Mouse (Mus musculus): ENCODE measurements around the gene Chgb. TPM values are rescaled to one million over a fixed set of nuclear protein-coding genes. Genes with fewer than 3 reads are reported as not detected.

Gene Chgb
- not detected for total RNA-seq (2023)

DNA sequence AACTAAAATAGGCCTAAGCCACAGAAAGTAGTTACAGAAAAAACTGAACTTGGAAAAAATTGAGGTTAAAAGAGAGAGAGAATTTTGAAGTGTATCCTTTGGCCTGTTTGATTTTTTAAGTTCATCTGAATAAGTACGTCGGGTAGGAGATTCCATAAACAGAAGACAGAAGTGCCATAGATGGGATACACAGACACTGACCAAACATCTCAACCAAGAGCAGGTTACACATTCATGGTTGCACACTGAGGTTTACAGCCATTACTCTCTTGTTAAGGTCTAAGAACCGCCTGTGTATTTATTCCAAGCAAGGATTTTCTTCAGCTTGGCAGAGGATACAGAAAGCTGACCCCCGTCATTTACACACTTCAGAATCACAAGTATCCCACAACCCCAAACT is at the start of gene Chgb:
Gene Chgb (plus strand): TSS at position 301 of the 400 bp plus-strand sequence.

GRCm38 (mm10) chr2:132815608-132816314 is 34.7 kb downstream of the Chgb start, which contains the start of the genes Trmt6 and Mcm8:
TSS of gene Trmt6 (minus strand) at chr2:132816055.
TSS of gene Mcm8 (plus strand) at chr2:132816141.

Other genes starting within 250 kb of the Chgb start
- 80.1 TPM for gene Gpcpd1, start 193.5 kb upstream of the Chgb start, total RNA-seq (2023)
- gene Shld1, start 94.3 kb upstream of the Chgb start, total RNA-seq (2023): 25.4 TPM
- 33.2 TPM for gene Trmt6, start 34.8 kb downstream of the Chgb start, total RNA-seq (2023)
- 2.9 TPM for gene Mcm8, start 34.9 kb downstream of the Chgb start, total RNA-seq (2023)
- gene Crls1, start 65.4 kb downstream of the Chgb start, total RNA-seq (2023): 8.6 TPM
- 0.21 TPM for gene Lrrn4, start 99.6 kb downstream of the Chgb start, total RNA-seq (2023)
- not detected for gene Fermt1, start 164.6 kb downstream of the Chgb start, total RNA-seq (2023)

All from CD4-positive naive resting alpha-beta T cell, adult 76 days (primary cell).